Mouse (Mus musculus): ENCODE measurements around the gene Lhfp.

The Lhfp gene

DNA sequence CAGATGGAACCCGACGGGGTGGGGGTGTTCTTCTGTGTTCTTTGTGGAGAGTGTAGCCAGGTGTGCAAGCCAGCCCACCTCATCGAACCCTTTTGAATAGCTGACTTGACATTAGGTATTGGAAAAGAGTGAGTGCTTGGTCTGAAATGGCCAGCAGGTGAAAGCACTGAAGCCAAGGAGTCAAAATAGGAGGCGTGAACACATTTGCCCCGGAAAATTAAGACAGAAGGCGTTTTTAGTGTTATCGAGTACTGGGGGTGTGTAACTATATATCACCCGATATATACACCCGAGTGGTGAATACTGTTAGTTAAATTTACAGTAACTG, 876 bp downstream of the Lhfp start:
- DNase-seq (ENCODE audit: low read depth): no peak

DNA sequence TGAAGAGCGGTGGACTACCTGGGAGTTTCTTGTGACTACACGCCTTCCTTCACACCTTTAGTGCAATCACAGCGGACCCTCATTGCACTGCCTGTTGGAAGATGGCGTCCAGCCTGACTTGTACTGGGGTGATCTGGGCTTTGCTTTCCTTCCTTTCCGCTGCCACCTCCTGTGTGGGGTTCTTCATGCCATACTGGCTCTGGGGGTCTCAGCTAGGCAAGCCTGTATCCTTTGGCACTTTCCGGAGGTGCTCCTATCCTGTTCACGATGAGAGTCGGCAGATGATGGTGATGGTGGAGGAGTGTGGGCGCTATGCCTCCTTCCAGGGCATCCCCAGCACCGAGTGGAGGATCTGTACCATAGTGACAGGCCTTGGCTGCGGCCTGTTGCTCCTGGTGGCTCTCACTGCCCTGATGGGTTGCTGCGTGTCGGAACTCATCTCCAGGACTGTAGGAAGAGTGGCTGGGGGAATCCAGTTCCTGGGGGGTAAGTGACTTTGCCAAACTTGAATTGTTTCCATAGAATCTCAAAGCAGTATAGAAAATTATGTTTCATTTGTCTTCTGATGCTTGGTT, 2.0 kb downstream of the Lhfp start:
- no peak for DNase-seq (ENCODE audit: low read depth)

DNA sequence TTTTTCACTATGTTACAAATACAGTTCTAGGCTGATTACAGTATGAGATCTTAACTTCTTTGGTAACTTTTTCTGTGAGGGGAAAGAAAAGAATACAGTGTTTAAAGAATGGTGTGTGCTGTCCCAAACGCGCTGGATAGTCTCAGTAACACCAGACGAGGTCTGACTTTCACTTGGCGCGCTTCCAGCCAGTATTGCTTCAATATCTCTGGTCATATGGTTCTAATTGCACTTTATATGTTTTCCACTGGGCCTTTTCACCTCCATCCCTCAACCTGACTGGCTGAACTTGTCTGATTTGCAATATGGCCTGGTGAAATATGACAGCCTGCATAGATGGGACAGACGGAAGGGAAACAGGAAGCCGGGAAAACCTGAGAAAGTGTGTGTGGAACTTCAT, 2.9 kb downstream of the Lhfp start:
- no peak for DNase-seq (ENCODE audit: low read depth)

DNA sequence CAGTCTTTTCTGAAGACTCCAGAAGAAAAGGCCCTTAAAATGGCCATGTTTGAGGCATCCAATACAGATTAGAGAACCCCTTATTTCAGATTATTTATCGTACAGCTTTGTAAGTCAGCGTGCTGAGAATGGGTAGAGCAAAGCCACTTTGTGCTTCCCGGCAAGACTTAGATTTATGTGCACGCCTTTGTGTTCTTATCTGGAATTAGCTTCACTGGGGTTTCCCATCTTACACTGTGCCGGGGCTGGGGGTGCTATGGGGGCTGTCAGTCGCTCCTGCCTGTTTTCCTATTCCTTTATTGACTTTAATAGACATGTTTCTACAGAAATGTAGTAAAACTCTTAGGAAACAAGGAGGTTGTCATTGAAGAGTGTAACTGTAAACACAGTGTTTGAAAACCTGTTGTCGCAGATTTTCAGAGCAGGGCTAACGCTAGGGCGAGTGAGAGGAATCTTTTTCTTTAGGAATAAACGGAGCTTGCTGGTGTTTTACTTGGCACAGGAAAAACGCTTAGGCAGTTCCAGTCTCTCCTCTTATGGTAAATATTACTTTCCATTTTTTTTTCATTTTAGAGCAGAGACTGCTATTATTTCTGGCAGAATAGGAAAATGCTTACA, 3.5 kb downstream of the Lhfp start:
- DNase-seq (ENCODE audit: low read depth): no peak

DNA sequence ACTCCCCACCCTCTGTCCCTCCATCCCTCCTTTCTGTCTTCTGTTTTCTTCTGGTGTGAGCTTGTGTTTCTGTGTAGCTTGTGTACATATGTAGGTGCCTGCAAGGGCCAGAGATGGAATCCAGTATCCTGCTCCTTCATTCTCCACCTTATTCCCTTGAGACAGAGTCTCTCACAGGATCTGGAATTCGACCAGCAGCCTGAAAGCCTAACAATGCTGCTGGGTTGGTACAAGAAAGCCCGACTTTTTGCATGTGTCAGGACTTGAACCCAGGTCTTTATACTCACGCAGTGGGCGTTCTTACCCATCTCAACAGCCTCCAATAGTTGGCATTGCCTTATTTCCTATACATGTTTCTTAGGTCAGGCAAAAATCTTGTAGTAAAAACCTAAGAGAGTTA, 4.4 kb downstream of the Lhfp start:
- no peak for DNase-seq (ENCODE audit: low read depth)

DNA sequence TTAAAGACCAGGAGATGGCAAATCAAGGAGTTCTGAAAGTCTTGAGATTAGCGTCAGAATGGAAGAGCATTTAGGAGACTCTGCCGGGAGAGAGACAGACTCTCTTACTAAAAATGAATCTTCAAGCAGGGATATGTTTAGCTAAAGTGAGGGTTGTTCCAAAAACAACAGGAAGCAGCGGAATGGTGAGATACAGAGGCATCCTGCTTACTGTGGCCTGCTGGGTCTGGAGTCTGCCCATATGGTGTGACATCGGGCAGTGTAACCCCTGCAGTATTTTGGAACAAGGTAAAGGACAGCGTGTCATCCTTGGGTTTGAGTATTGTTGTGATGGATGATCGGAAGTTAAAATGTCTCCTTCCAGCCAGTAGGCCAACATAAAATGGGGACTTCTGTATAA, 5.0 kb downstream of the Lhfp start:
- DNase-seq (ENCODE audit: low read depth): no peak

DNA sequence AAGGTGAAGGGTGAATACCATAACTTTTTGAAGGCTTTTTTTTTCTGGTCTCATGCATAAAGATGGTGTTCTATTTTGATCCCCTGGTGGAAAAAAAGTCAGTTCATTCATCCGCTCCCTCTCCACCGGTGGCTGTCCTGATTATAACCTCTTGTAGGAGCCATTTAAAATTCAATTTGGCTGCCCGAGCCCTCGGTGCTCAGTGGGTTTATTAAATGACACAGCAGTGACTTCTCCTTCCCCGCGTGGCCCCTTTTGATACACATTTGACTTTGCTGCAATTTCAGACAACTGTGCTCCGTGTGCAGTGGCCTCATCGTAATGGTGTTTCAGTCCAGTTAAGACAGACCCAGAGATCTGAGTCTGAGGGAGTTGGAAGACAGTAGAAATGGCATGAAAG, 11.1 kb downstream of the Lhfp start:
- no peak for DNase-seq (ENCODE audit: low read depth)

DNA sequence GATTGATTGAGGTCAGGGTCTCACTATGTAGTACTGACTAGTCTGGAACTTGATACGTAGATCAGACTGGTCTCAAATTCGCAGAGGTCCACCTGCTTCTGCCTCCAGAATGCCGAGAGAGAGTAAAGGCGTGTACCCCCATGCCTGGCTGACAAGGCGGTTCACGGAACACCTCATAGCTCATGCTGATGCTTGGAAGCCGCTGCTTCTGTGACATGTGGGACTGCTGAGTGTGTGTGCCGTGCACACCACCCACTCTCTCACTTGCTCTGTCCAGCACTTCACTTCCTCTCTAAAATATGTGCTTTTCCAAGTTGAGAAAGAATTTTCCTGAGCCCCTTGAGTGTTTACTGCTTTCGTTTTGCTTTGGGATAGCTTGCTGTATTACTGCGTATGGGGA, 15.1 kb downstream of the Lhfp start:
- no peak for DNase-seq (ENCODE audit: low read depth)

DNA sequence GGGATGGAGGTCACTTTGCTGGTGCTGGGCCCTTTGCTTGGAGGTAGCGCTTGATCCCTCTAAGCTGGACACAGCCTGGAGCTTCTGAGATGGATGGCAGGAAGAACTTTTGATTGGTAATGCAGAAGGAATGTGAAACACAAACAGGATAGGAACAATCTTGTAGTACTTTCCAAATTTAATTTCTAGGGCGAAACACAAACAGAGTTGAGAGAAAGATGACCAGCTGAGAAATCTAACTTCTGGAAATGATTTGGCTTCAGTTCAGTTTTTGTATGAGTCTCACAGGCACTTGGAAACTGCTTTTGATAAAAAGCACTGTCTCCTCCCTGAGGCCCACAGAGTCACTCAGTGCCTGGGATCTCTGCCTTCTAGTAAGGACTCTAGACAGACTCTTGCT, 18.6 kb downstream of the Lhfp start:
- DNase-seq (ENCODE audit: low read depth): no peak

DNA sequence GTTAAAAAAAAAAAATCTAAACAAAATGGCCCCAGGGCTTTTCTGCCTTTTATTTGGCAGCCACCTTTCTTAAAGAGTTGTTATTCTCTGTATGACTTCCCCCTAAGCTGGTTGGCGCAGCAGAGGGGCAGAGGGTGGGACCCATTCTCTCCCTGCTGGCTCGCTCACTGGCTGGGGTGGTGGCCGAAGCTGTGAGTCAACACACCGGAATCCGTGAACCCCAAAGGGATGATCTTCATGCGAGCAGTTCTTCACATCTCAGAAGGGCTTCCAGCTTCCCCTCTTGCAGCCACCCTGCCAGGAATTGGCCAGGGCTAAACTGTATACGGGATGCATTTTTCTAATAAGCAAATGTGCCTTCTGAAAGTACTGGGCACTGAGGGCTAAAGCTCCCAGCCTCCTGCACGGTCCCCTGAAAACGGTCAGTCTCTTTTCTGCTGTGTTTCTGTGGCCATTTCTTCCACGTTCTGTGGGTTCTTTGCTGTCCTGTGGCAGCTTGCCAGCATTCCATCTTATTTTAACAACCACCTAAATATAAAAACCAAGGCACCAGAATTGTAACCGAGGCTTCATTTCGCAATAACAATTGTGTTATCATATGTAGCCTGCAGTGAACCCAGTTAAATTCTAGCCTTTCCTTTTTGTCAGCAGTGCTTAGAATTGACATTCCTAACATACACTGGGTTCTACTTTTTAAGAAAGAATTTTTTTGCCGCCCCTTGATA, 22.3 kb downstream of the Lhfp start:
- DNase-seq (ENCODE audit: low read depth): no peak

DNA sequence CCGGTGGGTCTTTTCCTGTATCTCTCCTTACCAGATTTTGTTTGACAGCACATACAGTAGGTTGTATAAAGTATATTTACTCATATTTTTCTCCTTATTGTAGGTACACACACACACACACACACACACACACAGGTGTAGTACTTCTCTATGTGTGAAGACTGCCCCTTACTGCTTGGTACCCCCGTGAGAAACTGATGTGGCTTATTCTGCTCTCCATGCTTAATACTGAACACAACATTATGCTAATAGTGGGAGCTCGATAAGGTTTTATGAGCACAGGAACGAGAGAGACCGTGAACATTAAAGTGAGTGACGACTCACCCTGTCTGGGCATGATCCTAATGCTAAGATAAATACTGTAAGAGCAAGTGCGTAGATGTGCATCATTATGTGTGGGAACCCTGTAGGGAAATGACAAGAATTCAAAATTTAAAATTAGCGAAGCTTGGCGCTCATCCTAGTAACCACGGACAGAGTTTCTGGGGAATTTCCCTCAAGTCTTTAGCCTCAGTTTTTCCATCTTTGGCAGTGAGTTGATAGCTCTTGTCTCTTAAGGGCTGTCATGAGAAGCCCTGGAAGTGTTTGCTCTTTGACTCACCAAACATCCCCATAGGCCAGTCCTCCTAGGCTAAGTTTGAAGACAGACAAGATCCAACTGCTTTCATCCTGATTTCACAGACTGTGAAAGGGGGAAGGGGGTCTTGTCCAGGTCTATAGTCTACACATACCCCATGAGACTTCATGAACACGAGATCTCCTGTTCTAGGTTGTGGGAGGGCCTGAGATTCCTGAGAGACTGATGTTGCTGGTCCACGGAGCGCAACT, 24.2 kb downstream of the Lhfp start:
- peak; percentile 57 for DNase-seq (ENCODE audit: low read depth)

DNA sequence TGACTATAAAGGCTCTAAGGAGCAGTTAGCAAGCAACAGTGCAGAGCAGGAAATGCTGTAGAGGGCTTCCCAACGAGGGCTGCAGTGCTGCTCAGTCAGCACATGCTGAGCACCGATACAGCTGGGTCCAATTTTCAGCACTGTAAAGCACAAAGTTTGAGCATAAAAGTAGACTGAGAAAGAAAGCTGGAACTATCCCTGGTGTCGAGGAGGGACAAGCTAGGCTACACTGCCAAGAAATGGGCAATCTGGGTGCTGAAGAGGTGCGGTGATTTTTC, 24.7 kb downstream of the Lhfp start:
- DNase-seq (ENCODE audit: low read depth): no peak

DNA sequence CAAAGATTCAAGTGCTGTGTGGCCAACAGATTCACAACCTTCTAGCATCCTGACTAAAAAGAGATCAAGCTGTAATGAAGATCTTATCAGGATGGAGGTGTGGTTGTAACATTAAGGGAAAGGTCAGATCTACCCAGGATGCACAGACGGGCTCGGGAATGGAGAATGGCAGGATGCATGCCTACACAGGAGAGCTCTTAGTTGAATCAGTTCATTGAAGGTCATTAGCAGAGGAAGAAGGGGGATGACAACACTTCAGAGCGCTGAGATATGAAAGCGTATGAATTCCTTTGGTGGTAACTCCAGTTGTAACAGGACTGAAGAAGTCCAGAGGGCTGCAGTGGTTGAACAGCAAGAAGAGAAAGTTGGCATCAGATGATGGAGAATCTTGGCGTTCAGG, 27.1 kb downstream of the Lhfp start:
- DNase-seq (ENCODE audit: low read depth): no peak

DNA sequence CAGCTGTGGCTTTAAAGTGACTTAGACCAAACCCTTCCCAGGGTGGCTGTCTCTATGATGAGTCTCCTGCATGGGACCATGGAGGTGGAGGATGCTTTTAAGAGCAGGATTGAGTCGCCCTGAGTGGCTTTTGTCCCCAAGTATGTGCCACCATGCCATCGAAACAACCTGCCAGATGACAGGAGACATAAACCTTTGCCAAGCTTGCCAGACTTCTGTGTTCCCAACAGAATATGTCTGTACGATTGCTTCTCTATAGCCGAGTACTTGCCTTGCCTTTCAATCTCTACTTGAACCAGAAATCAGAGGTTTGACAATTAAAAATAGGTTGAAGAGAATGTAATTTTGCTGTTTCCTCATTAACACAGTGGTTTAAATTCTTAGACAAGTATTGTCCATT, 32.9 kb downstream of the Lhfp start:
- no peak for DNase-seq (ENCODE audit: low read depth)

DNA sequence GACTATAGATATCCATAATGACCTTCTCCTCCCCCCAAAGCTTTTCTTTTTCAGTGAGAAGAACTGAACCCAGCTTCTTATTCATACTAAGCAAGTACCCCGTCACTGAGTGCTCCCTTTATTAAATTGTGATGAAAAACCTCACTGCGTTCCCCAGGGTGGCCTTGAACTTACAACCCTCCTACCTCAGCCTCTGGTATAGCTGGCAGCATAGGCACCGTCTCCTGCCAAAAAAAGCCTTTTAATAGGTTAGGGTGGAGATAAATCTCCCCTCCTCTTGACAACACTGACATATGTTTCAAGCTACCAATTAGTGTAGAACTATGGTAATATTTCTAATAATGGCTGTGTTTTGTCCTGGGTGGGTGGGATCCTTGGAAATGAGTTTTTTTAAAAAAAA, 33.4 kb downstream of the Lhfp start:
- no peak for DNase-seq (ENCODE audit: low read depth)

DNA sequence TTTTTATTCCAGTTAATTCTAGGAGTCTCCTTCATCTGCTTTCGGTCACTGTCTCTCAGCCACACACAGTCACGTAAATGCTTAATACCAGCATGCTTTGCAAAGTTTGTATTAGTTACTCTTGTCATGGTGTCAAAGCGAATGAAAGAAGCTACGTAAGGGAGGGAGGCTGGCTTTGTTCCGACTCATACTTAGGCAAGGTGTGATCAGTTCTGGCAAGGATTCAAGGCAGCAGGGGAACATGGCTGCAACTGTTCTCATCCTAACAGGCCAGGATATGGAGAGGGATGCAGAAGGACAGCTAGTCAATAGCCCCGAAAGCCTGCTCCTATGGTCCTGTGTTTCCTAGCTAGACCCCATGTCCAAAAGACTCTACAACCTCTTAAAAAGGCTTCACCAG, 39.0 kb downstream of the Lhfp start:
- no peak for DNase-seq (ENCODE audit: low read depth)

DNA sequence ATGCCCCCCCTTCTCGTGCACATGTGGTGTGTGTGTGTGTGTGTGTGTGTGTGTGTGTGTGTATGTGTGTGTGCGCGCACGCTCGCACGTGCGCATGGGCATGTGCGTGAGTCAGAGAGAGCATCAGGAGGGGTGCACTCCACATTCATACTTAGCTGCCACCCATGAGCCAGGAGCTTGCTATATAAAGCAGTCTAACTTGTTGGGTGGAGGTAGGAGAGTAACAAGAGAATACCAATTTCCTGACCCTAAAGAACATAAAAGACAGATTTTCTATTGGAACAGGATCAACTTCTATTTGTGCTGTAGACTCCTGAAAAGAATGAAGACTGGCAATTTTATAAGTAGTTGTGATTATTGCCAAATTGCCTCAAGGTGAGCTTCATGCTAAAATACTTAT, 39.4 kb downstream of the Lhfp start:
- no peak for DNase-seq (ENCODE audit: low read depth)

DNA sequence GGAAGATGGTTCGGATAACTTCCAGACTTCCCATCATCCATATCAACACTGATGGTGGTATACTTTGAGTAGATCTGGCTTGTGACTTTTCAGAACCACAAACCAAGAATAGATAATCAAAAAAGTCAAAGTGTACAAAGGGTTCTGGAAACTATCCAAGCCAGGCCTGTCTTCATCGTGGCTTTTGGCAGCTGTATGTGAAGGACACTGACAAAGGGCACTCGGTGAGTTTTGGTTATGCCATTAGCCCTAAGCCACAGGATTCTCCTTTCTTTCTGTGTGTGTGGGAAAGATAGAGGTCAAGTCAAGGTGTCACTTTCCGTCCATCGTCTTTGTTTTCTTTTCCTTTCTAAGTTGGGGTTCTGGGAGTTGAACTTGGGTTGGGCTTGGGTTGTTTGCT, 42.4 kb downstream of the Lhfp start:
- DNase-seq (ENCODE audit: low read depth): no peak

DNA sequence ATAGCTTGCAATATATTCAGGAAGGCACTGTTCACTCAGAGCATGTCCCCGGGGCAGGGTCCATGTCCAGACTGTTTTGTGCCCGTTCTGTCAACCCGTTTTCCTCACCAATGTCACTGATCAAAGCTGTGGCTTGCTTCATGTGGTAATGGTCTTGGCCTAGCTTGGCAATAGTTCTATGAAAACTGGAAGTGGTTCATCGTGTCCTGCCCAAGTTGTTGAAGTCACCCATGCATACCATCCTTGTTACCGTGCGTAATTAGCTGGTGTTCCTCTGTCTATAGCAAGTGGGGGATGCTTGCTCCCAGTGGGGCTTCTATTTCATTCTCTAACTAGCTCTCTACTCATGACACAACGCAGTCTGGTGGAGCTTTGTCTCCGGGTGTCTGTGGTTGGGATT, 43.5 kb downstream of the Lhfp start:
- DNase-seq (ENCODE audit: low read depth): no peak

DNA sequence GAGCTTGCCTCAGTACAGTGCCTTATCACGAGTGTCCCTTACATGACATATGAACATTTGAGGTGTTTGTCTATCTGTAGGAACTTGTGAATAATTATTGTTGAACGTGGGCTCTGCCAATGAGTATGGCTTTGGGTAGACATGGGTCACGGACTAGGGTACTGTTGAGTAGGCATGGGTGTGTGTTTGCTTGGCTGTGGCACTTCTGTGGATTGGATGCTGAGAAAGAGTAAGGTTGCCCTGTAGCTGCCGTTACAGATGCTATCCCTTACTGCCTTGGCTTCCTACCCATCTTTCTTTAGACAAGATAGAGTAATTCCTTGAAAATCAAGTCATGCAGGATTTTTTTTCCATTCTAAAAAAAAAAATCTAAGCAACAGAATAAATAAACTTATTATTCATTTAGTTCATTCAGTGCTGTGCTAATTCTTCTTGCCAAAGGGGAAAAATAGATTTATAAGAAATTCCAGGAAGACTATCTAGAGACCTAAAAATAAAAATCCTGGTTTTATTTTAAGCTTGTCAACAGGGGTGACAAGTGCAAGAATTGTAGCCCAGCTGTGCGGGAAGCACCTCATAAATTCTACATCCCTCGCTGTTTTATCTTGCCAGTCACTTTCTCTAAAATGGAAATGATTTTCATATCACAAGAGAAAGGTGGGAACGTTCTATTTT, 45.3 kb downstream of the Lhfp start:
- no peak for DNase-seq (ENCODE audit: low read depth)

DNA sequence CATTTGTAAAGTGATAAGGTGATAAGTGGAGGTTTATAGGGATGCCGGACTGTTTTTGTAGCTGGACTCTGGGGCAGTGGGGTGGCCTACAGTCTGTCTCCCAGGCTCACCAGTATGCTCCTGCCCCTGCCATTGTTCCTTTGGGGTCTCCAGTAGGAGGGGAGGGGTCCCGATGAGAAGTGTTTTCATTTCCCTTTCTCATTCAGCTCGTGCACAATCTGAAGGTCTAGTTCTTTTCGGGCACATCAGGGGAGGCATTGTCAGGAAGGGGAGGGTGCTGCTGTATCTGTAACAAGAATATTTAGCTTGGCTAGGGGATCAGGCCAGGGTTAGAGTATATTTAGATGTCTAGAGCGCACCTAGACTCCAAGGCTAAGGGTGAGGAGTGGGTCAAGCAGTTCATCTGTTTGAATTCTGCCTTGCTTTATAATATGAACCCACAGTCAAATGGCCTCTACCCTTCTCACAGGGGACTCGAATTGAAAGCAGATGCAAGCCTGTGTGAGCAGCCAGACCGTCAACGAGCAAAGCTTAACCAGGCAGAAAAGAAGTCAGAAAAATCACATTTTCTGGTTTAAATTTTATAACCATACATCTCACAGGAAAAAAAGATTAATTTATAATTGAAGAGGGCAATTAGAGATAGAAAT, 46.0 kb downstream of the Lhfp start:
- DNase-seq (ENCODE audit: low read depth): no peak

DNA sequence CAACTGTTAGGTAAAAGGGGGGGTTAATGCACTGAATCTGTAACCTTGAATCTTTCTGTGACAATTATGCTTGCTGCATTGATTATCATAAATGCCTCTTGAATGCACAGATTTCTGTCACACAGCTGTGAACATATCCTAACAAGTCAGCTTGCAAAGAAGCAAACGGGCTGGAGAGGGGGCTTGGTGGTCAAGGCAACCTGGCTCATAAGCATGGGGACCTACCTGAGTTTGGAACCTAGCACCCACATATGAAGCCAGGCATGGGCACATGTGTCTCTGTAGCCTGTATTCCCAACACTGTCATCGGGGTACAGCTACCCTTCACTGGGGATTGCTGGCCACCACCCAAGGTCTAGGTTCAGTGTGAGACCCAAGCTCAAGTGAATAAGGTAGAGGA, 48.6 kb downstream of the Lhfp start:
- DNase-seq (ENCODE audit: low read depth): no peak

Data from fibroblast of lung, adult 2 months (primary cell).